Mouse (Mus musculus): Measurements from ENCODE around the gene Olfr1347.
"Not testable (repeated sequence)": the region's sequence is repeated elsewhere in the genome, so short reads cannot be mapped to it uniquely, and the experiment has no call there.

Gene Olfr1347

GRCm38 (mm10) chr7:6499655-6500054, at the start of gene Olfr1347:
Gene Olfr1347 (minus strand): TSS chr7:6499755.
- DNase-seq = no peak

DNA sequence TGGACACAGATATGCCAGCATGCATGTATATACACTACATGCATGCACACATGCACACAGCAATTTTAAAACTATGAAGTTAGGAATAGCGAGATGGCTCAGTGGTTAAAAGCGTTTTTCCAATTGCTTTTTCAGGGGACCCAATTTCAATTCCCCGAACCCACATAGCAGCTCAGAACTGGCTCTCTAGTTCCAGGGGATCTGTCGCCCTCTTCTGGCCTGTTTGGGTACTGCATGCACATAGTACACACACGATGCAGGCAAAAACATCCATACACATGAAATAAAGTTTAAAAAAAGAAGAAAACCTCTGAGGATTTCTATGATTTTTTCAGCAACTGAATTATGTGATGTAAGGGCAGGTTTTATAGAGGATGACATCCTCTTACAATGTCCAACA, 26.6 kb upstream of the Olfr1347 start:
- peak; percentile 8 for DNase-seq

GRCm38 (mm10) chr7:6525001-6525400, 25.4 kb upstream of the Olfr1347 start:
- no peak for DNase-seq

DNA sequence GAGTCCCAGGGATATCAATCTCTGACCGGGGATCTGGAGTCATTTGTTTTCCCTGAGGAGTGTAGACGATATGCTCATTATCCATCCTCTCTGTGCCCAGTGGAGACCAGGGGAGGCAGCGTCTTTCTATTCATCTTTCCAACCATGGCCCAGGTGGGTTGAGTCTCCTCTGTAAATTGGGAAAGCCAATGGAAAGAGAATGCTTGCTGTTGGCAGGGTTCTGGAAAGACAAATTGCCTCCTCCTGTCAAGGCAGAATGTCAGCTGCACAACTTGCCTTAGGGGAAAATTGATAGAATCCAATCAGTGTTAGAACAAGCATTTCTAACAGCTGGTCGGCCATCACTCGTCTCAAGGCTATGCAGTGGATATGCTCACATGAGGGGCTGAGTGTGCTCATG, 23.3 kb upstream of the Olfr1347 start, which contains the start of gene Olfr1349:
Gene Olfr1349 (minus strand): TSS at position 101 of the 400 bp plus-strand sequence.
- DNase-seq = no peak

DNA sequence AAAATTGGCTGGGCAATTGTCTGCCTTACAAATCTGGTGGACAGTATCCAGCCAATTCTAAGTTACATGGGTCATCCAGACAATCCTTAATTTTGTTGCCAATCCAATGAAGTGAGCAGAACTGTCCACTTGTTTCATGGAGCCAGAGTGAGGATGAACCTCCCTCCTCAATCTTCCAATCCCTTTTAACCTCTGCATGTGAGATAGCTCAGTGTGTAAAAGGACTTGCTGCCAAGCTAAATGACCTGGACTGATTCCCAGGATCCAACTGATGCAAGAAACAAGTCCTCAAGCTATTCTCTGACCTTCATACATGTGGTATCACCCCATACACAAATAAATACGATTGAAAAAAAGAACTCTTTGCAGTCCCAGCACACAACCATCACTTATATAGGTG, 22.1 kb upstream of the Olfr1347 start:
- no peak for DNase-seq

DNA sequence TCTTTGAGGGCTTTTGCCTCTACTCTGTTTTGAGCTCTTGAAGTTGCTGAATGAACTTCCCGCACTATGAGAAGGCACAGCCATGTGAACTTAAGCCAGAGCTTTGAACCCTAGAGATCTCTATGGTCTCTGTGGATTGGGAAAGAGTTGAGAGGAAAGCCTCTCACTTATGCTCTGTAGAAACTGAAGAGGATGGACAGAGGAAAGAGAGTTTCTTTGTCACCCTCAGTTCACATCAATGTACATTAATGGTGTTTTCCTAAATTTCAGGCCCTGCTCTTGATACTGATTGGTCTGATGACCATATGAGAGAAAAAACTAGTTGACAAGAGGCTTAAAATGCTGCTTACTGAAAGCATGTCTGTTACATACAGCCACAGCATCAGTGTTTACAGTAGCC, 9.1 kb upstream of the Olfr1347 start, which contains the start of gene Olfr1348:
Gene Olfr1348 (minus strand): TSS at position 101 of the 400 bp plus-strand sequence.
- DNase-seq = no peak

DNA sequence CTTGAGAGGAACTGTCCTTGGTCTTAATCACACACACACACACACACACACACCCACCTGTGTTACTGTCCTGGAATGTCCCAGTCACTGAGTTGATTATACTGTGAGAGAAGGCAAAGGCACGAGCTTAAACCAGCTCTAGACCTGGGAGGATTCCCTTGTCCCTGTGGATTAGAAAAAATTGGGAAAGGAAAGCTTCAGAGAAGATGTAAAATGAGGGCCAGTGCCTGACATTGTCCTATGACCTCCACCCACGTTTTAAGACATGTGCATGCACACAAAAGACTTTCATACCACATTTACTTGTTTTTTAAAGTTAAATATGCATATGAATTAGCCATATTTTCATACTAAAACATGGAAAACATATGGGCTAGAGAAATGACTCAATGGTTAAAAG, 12.7 kb downstream of the Olfr1347 start, which contains the start of gene Olfr5:
Gene Olfr5 (minus strand): TSS at position 101 of the 400 bp plus-strand sequence.
- DNase-seq = no peak

- DNase-seq = not testable (repeated sequence)
These were observed 21.9 kb downstream of the Olfr1347 start for GRCm38 (mm10) chr7:6477633-6478032.

- DNase-seq = no peak
These were observed 32.6 kb downstream of the Olfr1347 start, which contains the start of gene Olfr1346 for GRCm38 (mm10) chr7:6466951-6467350. Gene Olfr1346 (plus strand): TSS chr7:6467101.

- no peak for DNase-seq
These were observed 43.2 kb downstream of the Olfr1347 start for GRCm38 (mm10) chr7:6456399-6456798.

- no peak for DNase-seq
These were observed 43.7 kb downstream of the Olfr1347 start, which contains the start of gene Olfr1336 for GRCm38 (mm10) chr7:6455868-6456267. Gene Olfr1336 (plus strand): TSS chr7:6456168.

- no peak for DNase-seq
These were observed 51.8 kb downstream of the Olfr1347 start for GRCm38 (mm10) chr7:6447771-6448170.

DNA sequence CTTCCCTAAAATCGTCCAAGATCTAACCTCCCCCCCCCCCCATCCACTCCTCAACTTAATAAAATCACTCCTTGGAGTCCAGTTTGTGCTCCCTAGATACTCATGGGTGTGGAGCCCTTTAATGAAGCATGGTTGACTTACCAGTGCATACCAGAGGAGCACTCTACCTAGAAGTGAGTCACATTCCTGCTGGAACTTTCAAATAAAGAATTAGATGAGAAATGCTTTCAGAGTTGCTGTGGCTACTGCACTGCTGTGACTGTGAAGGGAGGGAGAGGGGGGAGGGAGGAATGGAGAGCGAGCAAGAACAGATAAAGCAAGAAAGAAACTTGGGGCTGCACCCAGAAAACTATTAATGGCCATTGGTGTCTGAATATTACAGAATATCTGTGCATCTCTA, 58.4 kb downstream of the Olfr1347 start:
- DNase-seq = no peak

DNA sequence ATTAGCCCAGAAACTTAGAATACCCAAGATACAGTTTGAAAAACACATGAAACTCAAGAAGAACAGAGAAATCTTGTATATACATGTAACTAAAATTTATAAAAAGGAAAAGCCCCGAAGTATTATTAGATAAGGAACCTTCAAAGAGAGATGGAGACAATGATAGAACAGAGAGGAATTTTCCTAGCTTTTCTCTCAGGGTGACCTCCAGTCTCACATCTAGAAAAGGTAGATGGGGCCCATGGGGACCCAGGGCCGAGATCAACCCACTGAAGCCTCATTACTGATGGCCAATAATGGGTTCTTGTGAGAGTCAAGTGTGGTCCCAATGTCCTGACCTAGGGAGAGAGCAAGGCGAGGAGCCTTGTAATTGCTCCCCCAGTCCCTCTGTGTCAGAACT, 61.2 kb downstream of the Olfr1347 start, which contains the start of gene Olfr1344:
Gene Olfr1344 (plus strand): TSS at position 301 of the 400 bp plus-strand sequence.
- DNase-seq = no peak

All from right cerebral cortex, postnatal 14 days (tissue).